Mouse (Mus musculus): ENCODE data around the gene Zfp1. TPM values are rescaled to one million over a fixed set of nuclear protein-coding genes. Genes with fewer than 3 reads are reported as not detected.

The Zfp1 gene
- polyA plus RNA-seq, 1 experiment from 2014 or later = 29.6 TPM

- H3K4me2 ChIP-seq = no peak overlapping the region
- H3K9ac ChIP-seq = no peak overlapping the region
- no peaks in the 10 kb centered on the region for H3K27me3 ChIP-seq
- ATAC-seq (ENCODE audit: insufficient number of reproducible peaks, insufficient read depth, low FRiP score, low TSS enrichment, low read depth) = no peak
- peaks cover 5% of the 10 kb centered on the region for H3K4me1 ChIP-seq
- no peak overlapping the region for H3K4me3 ChIP-seq
- WGBS = 81% methylated on average over 8 of the region's 8 CpGs
- H3K9me3 ChIP-seq = no peaks in the 10 kb centered on the region
- H3K27ac ChIP-seq = no peak overlapping the region
- peaks cover 51% of the 10 kb centered on the region for H3K36me3 ChIP-seq
These were observed 16.7 kb upstream of the Zfp1 start for GRCm38 (mm10) chr8:111626528-111626820.

DNA sequence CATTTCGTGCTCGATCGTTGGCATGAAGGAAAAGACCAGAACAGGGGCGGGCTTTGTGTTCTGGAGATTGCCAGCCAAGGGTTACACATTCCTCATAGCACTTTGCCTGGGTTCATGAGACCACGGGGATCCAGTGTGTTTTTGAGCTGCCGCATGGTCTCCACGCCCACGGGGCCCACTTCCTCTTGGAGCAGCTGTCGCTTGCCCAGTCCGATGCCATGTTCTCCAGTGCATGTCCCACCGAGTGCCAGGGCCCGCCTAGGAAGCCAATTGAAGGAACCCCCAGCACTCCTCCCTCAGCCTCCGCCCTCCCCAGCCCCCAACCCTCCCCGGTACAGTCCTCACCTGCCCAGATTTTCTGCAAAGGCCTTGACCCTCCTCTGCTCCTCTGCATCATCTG is 16.3 kb upstream of the Zfp1 start:
- ATAC-seq (ENCODE audit: insufficient number of reproducible peaks, insufficient read depth, low FRiP score, low TSS enrichment, low read depth) = no peak
- Histone ChIP-seq H3K27me3 (no peaks in the 10 kb centered on the region), H3K36me3 (peaks cover 47% of the 10 kb centered on the region), H3K4me1 (peaks cover 5% of the 10 kb centered on the region), H3K4me3 (no peak overlapping the region), H3K27ac (no peak overlapping the region), H3K9me3 (no peaks in the 10 kb centered on the region), H3K9ac (no peak overlapping the region), H3K4me2 (no peak overlapping the region)
- WGBS = 92% methylated on average over 14 of the region's 14 CpGs

GRCm38 (mm10) chr8:111627923-111628322 is 15.3 kb upstream of the Zfp1 start:
- Histone ChIP-seq H3K4me2 (no peak overlapping the region), H3K27ac (no peak overlapping the region), H3K4me1 (peaks cover 5% of the 10 kb centered on the region), H3K4me3 (no peak overlapping the region), H3K36me3 (peaks cover 37% of the 10 kb centered on the region; the same call in 1 of the 2 replicates), H3K27me3 (no peaks in the 10 kb centered on the region), H3K9ac (no peak overlapping the region), H3K9me3 (no peaks in the 10 kb centered on the region)
- WGBS = 97% methylated on average over 9 of the region's 9 CpGs
- ATAC-seq (ENCODE audit: insufficient number of reproducible peaks, insufficient read depth, low FRiP score, low TSS enrichment, low read depth) = no peak

DNA sequence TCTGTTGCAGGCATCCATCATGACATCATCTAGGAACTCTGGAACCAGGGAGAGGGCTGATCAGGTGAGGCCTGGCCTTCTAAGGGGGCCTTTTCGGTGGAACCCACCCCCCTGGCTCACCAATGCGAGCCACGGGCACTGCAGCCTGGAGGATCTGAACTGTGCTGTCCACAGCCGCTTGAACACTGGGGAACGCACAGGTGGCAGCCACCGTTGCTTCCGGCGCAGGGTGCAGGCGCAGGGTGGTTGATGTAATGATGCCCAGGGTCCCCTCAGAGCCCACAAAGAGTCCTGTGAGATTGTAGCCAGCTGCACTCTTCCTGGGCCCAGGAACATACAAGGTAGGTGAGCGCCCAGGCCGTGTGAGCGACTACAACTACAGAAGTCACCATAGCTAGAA is 14.8 kb upstream of the Zfp1 start:
- peaks cover 33% of the 10 kb centered on the region; the same call in 1 of the 2 replicates for H3K36me3 ChIP-seq
- H3K4me2 ChIP-seq = no peak overlapping the region
- no peak overlapping the region for H3K9ac ChIP-seq
- H3K9me3 ChIP-seq = no peaks in the 10 kb centered on the region
- no peaks in the 10 kb centered on the region for H3K27me3 ChIP-seq
- no peak for ATAC-seq (ENCODE audit: insufficient number of reproducible peaks, insufficient read depth, low FRiP score, low TSS enrichment, low read depth)
- H3K27ac ChIP-seq = no peak overlapping the region
- 93% methylated on average over 12 of the region's 12 CpGs for WGBS
- H3K4me1 ChIP-seq = peaks cover 5% of the 10 kb centered on the region
- H3K4me3 ChIP-seq = no peak overlapping the region

- Histone ChIP-seq H3K27me3 (no peaks in the 10 kb centered on the region), H3K9ac (no peak overlapping the region), H3K27ac (no peak overlapping the region), H3K4me2 (no peak overlapping the region), H3K36me3 (peaks cover 33% of the 10 kb centered on the region; the same call in 1 of the 2 replicates), H3K9me3 (no peaks in the 10 kb centered on the region), H3K4me3 (no peak overlapping the region), H3K4me1 (peaks cover 5% of the 10 kb centered on the region)
- WGBS = 85% methylated on average over 19 of the region's 19 CpGs
- ATAC-seq (ENCODE audit: insufficient number of reproducible peaks, insufficient read depth, low FRiP score, low TSS enrichment, low read depth) = no peak
These were observed 14.2 kb upstream of the Zfp1 start for GRCm38 (mm10) chr8:111628894-111629501.

DNA sequence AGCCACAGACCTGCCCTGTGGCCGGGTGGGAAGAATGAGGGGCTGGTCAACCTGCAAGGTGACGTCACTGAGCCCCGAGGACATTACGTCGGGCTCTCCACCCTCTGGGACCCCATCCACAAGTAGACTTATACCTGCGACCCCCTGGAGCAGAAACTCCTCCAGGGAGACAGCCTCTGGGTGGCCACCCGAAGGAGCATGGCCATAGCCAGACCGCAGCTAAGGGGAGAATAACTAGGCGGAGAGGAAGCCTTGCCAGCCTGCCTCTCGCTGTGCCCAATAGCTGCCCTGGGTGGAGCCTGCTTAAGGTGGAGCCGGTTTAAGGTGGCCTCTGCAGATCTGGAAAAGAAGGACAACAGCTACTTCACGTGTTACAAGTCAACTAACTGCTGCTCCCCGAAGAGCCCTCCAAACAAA is 13.1 kb upstream of the Zfp1 start, which contains the start of gene Ldhd:
Gene Ldhd, minus strand, starts transcription at position 270 of the 417 bp plus-strand sequence.
- peak within 1 kb of the TSS; percentile 65 for H3K9ac ChIP-seq
- H3K4me2 ChIP-seq = peak within 1 kb of the TSS; percentile 57
- H3K27ac ChIP-seq = no peak within 1 kb of the TSS
- H3K36me3 ChIP-seq = peaks cover 25% of the 10 kb centered on the region; the same call in 1 of the 2 replicates
- H3K9me3 ChIP-seq = no peaks in the 10 kb centered on the region
- no peaks in the 10 kb centered on the region for H3K27me3 ChIP-seq
- 18% methylated on average over 13 of the region's 13 CpGs for WGBS
- H3K4me3 ChIP-seq = peak within 1 kb of the TSS; percentile 39
- peaks cover 5% of the 10 kb centered on the region for H3K4me1 ChIP-seq
- ATAC-seq (ENCODE audit: insufficient number of reproducible peaks, insufficient read depth, low FRiP score, low TSS enrichment, low read depth) = 0 out of 2 replicates have a peak, but pooled peaks have one; percentile 21

DNA sequence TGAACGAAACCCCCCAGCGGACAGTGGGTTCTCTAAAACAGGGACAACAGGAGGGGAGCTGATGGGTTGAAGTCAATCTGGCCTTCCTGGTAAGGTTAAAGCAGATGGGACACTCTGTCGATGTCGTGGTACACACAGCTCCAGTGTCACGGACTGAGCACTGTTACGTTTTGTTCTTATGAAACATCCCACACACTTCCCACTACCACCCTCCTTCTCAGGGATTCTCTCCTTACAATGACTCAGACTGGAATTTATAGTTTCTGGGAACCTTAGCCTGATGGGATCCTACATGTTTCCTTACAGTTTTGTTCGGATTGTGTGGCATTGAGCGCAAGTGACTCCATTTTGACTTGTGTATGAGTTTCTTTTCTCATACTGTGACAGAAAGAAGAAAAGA is 11.6 kb upstream of the Zfp1 start:
- peaks cover 22% of the 10 kb centered on the region; the same call in 1 of the 2 replicates for H3K36me3 ChIP-seq
- peaks cover 5% of the 10 kb centered on the region for H3K4me1 ChIP-seq
- no peak for ATAC-seq (ENCODE audit: insufficient number of reproducible peaks, insufficient read depth, low FRiP score, low TSS enrichment, low read depth)
- no peak overlapping the region for H3K27ac ChIP-seq
- 94% methylated on average over 8 of the region's 8 CpGs for WGBS
- no peaks in the 10 kb centered on the region for H3K27me3 ChIP-seq
- H3K9ac ChIP-seq = no peak overlapping the region
- H3K4me2 ChIP-seq = no peak overlapping the region
- no peak overlapping the region for H3K4me3 ChIP-seq
- no peaks in the 10 kb centered on the region for H3K9me3 ChIP-seq

GRCm38 (mm10) chr8:111632976-111633375 is 10.2 kb upstream of the Zfp1 start:
- Histone ChIP-seq H3K4me2 (no peak overlapping the region), H3K4me1 (peaks cover 5% of the 10 kb centered on the region), H3K27me3 (no peaks in the 10 kb centered on the region), H3K9ac (no peak overlapping the region), H3K27ac (no peak overlapping the region), H3K9me3 (no peaks in the 10 kb centered on the region), H3K36me3 (peaks cover 14% of the 10 kb centered on the region; the same call in 1 of the 2 replicates), H3K4me3 (no peak overlapping the region)
- WGBS = 95% methylated on average over 3 of the region's 3 CpGs
- ATAC-seq (ENCODE audit: insufficient number of reproducible peaks, insufficient read depth, low FRiP score, low TSS enrichment, low read depth) = no peak

DNA sequence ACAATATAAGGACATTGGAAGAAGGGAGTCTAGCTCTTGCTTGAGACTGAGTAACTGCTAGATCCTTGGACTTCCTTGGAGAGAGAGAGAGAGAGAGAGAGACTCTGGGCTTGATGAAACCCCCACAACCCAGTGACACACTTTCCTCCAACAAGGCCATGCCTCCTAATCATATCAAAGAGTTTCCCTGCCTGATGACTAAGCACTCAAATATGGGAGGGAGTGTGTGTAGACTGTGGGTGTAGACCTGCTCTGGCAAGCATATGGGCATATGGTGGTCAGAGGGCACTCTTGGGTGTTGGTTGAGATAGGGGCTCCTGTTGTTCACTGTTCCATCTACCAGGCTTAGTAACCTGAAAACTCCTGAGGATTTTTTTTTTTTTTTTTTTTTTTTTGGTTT is 5.1 kb upstream of the Zfp1 start:
- Histone ChIP-seq H3K4me3 (no peak overlapping the region), H3K27me3 (no peaks in the 10 kb centered on the region), H3K27ac (no peak overlapping the region), H3K4me1 (peaks cover 8% of the 10 kb centered on the region; the same call in 1 of the 2 replicates), H3K9me3 (no peaks in the 10 kb centered on the region), H3K9ac (no peak overlapping the region), H3K36me3 (no peaks in the 10 kb centered on the region), H3K4me2 (no peak overlapping the region)
- no peak for ATAC-seq (ENCODE audit: insufficient number of reproducible peaks, insufficient read depth, low FRiP score, low TSS enrichment, low read depth)

GRCm38 (mm10) chr8:111641064-111641463 is 2.1 kb upstream of the Zfp1 start:
- Histone ChIP-seq H3K4me1 (peaks cover 10% of the 10 kb centered on the region), H3K27me3 (no peaks in the 10 kb centered on the region), H3K9me3 (no peaks in the 10 kb centered on the region), H3K4me2 (no peak overlapping the region), H3K9ac (no peak overlapping the region), H3K36me3 (no peaks in the 10 kb centered on the region), H3K4me3 (no peak overlapping the region), H3K27ac (no peak overlapping the region)
- ATAC-seq (ENCODE audit: insufficient number of reproducible peaks, insufficient read depth, low FRiP score, low TSS enrichment, low read depth) = no peak
- WGBS = 93% methylated on average over 2 of the region's 2 CpGs

DNA sequence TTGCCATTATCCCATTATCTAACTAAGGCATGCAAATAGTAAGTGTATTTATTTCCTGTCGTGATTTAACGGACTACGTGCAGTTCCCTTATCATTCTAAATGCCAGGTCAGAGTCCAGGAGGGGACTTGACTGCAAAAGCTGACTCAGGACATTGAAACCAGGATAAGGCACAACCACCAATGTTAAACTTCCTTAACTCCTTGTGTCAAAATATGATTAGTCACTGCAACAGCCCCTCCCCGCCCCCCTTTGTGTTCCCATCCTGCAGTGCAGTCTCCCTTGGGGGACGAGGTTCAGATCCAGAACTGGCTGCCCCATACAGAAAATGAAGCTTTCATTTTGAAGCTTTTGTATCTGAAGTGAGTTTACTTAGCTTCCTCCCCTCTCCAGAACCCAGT is 705 bp upstream of the Zfp1 start:
- no peak for ATAC-seq (ENCODE audit: insufficient number of reproducible peaks, insufficient read depth, low FRiP score, low TSS enrichment, low read depth)
- no peaks in the 10 kb centered on the region for H3K27me3 ChIP-seq
- no peaks in the 10 kb centered on the region for H3K9me3 ChIP-seq
- 62% methylated on average over 5 of the region's 5 CpGs for WGBS
- H3K4me1 ChIP-seq = peaks cover 10% of the 10 kb centered on the region
- H3K27ac ChIP-seq = peak overlapping the region; percentile 96
- H3K4me3 ChIP-seq = peak overlapping the region; percentile 82
- peak overlapping the region; percentile 67 for H3K4me2 ChIP-seq
- peak overlapping the region; percentile 90 for H3K9ac ChIP-seq
- H3K36me3 ChIP-seq = no peaks in the 10 kb centered on the region

GRCm38 (mm10) chr8:111642939-111643263 is 300 bp upstream of the Zfp1 start:
- no peaks in the 10 kb centered on the region for H3K36me3 ChIP-seq
- H3K9me3 ChIP-seq = no peaks in the 10 kb centered on the region
- no peak for ATAC-seq (ENCODE audit: insufficient number of reproducible peaks, insufficient read depth, low FRiP score, low TSS enrichment, low read depth)
- peak overlapping the region; percentile 90 for H3K9ac ChIP-seq
- H3K4me1 ChIP-seq = peaks cover 12% of the 10 kb centered on the region
- no peaks in the 10 kb centered on the region for H3K27me3 ChIP-seq
- WGBS = 6% methylated on average over 5 of the region's 5 CpGs
- H3K4me3 ChIP-seq = peak overlapping the region; percentile 82
- H3K27ac ChIP-seq = peak overlapping the region; percentile 96
- peak overlapping the region; percentile 67 for H3K4me2 ChIP-seq
